Mouse (Mus musculus): Measurements from ENCODE around the gene Hrh2. TPM values are rescaled to one million over a fixed set of nuclear protein-coding genes. Genes with fewer than 3 reads are reported as not detected.

The Hrh2 gene
- polyA plus RNA-seq (2015; fragmentation: Nextera tagmentation; extraction: Ambion mirVana), result 0.04 and 0.08 TPM in 2 replicates

DNA sequence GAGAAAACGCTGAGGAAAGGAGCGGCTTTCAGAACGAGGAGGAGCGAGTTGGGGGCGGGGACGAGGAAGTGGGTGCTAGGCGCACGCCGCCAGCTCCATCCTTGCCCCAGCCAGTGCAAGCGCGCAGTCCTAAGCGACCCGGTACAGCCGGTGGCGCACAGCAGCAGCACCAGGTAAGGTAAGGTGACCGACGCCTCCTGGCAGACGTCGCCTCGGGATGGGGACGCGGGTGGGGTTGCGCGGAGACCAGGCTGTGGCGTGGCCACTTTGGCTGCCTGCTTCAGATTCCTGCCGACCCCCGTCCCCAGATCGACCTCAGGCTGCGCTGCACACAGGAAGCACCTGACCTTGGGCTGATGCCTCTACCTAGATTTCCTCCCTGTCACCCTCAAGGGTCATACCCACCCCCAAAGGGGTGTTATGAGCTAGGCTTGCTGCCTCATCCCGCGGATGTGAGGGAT, at the start of gene Hrh2:
TSS of gene Hrh2 (plus strand) at position 109 of the 461 bp plus-strand sequence.
- no peak for ATAC-seq (ENCODE audit: low read depth)
- H3K27me3 ChIP-seq (ENCODE audit: control insufficient read depth, insufficient read depth, low read depth, low read length), result peaks cover 12% of the 10 kb centered on the region
- no peak within 1 kb of the TSS for H3K27ac ChIP-seq (ENCODE audit: low read length)
- H3K9me3 ChIP-seq (ENCODE audit: control insufficient read depth, low read length), result no peaks in the 10 kb centered on the region
- 2% methylated on average over 31 of the region's 31 CpGs for WGBS
- peak within 1 kb of the TSS; percentile 41 for H3K4me2 ChIP-seq (ENCODE audit: low read depth, low read length)
- peak within 1 kb of the TSS; percentile 21 for H3K4me3 ChIP-seq (ENCODE audit: low read length)
- H3K9ac ChIP-seq (ENCODE audit: low read length), result no peak within 1 kb of the TSS
- H3K4me1 ChIP-seq (replicated peaks; ENCODE audit: control insufficient read depth, insufficient read depth, low read length), result no peaks in the 10 kb centered on the region
- H3K36me3 ChIP-seq (ENCODE audit: control insufficient read depth, insufficient read depth, low read length), result no peaks in the 10 kb centered on the region

DNA sequence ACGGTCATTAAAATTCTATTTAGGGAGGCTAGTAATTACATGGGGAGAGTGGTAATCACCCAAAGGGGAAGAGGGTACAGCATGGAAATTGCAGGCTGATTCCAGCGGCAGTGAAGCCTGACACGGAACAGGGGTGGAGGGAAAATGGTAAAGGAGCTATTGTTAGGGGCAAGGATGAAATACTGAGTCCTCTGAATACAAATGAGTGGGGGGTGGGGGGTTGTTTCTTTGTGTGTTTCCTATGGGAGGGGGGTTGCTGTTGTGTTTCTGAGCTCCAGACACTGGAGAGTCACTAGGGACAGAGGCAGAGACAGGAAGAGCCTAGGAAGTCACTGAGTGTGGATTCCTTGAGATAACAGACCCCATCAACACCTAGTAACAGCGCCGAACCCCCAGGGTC, 48.1 kb upstream of the Hrh2 start:
- H3K27me3 ChIP-seq (ENCODE audit: control insufficient read depth, insufficient read depth, low read depth, low read length), result no peaks in the 10 kb centered on the region
- no peak overlapping the region for H3K4me3 ChIP-seq (ENCODE audit: low read length)
- no peaks in the 10 kb centered on the region for H3K4me1 ChIP-seq (replicated peaks; ENCODE audit: control insufficient read depth, insufficient read depth, low read length)
- WGBS, result 40% methylated on average over 5 of the region's 5 CpGs
- no peak overlapping the region for H3K4me2 ChIP-seq (ENCODE audit: low read depth, low read length)
- H3K27ac ChIP-seq (ENCODE audit: low read length), result no peak overlapping the region
- H3K9me3 ChIP-seq (ENCODE audit: control insufficient read depth, low read length), result no peaks in the 10 kb centered on the region
- H3K9ac ChIP-seq (ENCODE audit: low read length), result no peak overlapping the region
- no peak for ATAC-seq (ENCODE audit: low read depth)
- no peaks in the 10 kb centered on the region for H3K36me3 ChIP-seq (ENCODE audit: control insufficient read depth, insufficient read depth, low read length)

DNA sequence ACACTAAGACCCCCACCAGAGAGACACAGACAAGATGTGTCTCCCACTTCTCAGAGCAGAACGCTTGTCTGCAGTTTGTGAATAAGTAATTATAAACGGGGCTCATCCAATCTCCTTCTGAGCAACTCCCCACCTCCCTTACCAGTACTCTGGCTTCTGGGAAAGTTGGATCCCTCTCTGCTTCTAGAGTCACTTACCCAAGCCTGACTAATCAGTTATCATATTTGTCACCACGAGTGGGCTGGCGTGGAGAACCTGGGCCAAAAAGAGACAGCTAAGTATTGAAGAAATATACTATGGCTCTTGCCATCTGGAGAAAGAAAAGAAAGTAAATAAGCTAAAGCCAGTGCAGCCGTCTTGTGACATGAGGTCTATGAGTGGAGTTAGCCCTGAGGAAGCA, 47.3 kb upstream of the Hrh2 start:
- WGBS, result 45% methylated on average over 5 of the region's 5 CpGs
- no peaks in the 10 kb centered on the region for H3K36me3 ChIP-seq (ENCODE audit: control insufficient read depth, insufficient read depth, low read length)
- H3K4me3 ChIP-seq (ENCODE audit: low read length), result no peak overlapping the region
- no peaks in the 10 kb centered on the region for H3K27me3 ChIP-seq (ENCODE audit: control insufficient read depth, insufficient read depth, low read depth, low read length)
- no peaks in the 10 kb centered on the region for H3K4me1 ChIP-seq (replicated peaks; ENCODE audit: control insufficient read depth, insufficient read depth, low read length)
- no peak overlapping the region for H3K27ac ChIP-seq (ENCODE audit: low read length)
- H3K9me3 ChIP-seq (ENCODE audit: control insufficient read depth, low read length), result no peaks in the 10 kb centered on the region
- H3K4me2 ChIP-seq (ENCODE audit: low read depth, low read length), result no peak overlapping the region
- no peak for ATAC-seq (ENCODE audit: low read depth)
- H3K9ac ChIP-seq (ENCODE audit: low read length), result no peak overlapping the region

DNA sequence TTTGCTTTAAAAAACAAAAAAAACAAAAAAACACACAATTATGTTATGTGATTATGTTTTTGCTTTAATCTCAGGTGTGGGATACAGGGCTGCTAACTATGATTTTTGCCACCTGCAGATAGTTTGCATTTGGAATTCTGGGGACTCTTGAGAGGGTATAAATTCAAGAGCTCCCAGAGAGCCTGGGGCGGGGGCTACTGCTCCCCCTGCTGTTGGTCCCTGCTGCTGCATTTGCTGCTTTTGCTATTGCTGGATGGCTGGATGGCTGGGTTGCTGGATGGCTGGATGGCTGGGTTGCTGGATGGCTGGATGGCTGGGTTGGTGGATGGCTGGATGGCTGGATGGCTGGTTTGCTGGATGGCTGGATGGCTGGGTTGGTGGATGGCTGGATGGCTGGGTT, 44.6 kb upstream of the Hrh2 start:
- 78% methylated on average over 1 of the region's 1 CpGs for WGBS
- no peak overlapping the region for H3K27ac ChIP-seq (ENCODE audit: low read length)

DNA sequence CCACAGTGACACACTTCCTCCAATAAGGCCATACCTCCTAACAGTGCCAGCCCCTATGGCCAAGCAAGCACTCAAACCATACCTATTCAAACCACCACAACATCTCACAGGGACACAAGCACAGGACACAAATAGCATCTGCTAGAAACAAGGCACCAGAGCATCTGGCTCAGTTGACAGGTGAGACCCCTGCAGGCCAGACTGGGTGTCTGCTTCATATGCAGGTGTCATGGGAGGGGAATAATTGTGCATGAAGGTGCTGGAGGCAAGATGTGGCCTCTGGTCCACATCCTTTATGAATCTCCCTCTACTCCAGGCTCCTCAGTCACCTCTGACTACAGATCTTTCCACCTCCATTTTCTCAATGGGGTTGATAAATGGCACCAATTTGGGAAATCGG, 39.5 kb upstream of the Hrh2 start:
- Histone ChIP-seq H3K9ac (ENCODE audit: low read length) (no peak overlapping the region), H3K27me3 (ENCODE audit: control insufficient read depth, insufficient read depth, low read depth, low read length) (no peaks in the 10 kb centered on the region), H3K4me1 (replicated peaks; ENCODE audit: control insufficient read depth, insufficient read depth, low read length) (no peaks in the 10 kb centered on the region), H3K27ac (ENCODE audit: low read length) (no peak overlapping the region), H3K4me3 (ENCODE audit: low read length) (no peak overlapping the region), H3K36me3 (ENCODE audit: control insufficient read depth, insufficient read depth, low read length) (no peaks in the 10 kb centered on the region), H3K9me3 (ENCODE audit: control insufficient read depth, low read length) (no peaks in the 10 kb centered on the region), H3K4me2 (ENCODE audit: low read depth, low read length) (no peak overlapping the region)
- WGBS, result 73% methylated on average over 1 of the region's 1 CpGs
- ATAC-seq (ENCODE audit: low read depth), result no peak

More for the DNA sequence above, 44.6 kb upstream of the Hrh2 start:
- Histone ChIP-seq H3K9ac (ENCODE audit: low read length) (no peak overlapping the region), H3K27me3 (ENCODE audit: control insufficient read depth, insufficient read depth, low read depth, low read length) (no peaks in the 10 kb centered on the region), H3K4me1 (replicated peaks; ENCODE audit: control insufficient read depth, insufficient read depth, low read length) (no peaks in the 10 kb centered on the region), H3K36me3 (ENCODE audit: control insufficient read depth, insufficient read depth, low read length) (no peaks in the 10 kb centered on the region), H3K4me2 (ENCODE audit: low read depth, low read length) (no peak overlapping the region), H3K9me3 (ENCODE audit: control insufficient read depth, low read length) (no peaks in the 10 kb centered on the region), H3K4me3 (ENCODE audit: low read length) (no peak overlapping the region)
- no peak for ATAC-seq (ENCODE audit: low read depth)

DNA sequence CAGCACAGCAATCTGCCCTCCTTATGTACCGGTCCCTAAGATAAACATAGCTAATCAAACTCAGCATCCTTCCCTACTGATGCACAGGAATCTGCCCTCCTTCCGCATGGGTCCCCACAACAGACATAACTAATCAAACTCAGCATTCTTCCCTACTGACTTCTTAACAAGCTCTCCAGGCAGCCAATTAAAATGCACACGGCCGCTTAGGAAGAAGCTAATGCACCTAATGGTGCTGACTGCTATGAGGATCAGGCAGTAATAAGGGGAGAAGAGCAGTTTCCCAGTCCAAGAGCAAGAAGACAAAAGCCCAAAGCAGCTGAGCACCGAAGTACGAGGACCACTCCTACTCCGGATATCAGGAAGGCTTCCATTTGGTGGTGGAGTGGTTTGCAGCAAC, 39.0 kb upstream of the Hrh2 start:
- Histone ChIP-seq H3K4me3 (ENCODE audit: low read length) (no peak overlapping the region), H3K4me2 (ENCODE audit: low read depth, low read length) (no peak overlapping the region), H3K4me1 (replicated peaks; ENCODE audit: control insufficient read depth, insufficient read depth, low read length) (no peaks in the 10 kb centered on the region), H3K27me3 (ENCODE audit: control insufficient read depth, insufficient read depth, low read depth, low read length) (no peaks in the 10 kb centered on the region), H3K36me3 (ENCODE audit: control insufficient read depth, insufficient read depth, low read length) (no peaks in the 10 kb centered on the region), H3K9ac (ENCODE audit: low read length) (no peak overlapping the region), H3K27ac (ENCODE audit: low read length) (no peak overlapping the region), H3K9me3 (ENCODE audit: control insufficient read depth, low read length) (no peaks in the 10 kb centered on the region)
- no peak for ATAC-seq (ENCODE audit: low read depth)
- WGBS, result 50% methylated on average over 7 of the region's 7 CpGs

DNA sequence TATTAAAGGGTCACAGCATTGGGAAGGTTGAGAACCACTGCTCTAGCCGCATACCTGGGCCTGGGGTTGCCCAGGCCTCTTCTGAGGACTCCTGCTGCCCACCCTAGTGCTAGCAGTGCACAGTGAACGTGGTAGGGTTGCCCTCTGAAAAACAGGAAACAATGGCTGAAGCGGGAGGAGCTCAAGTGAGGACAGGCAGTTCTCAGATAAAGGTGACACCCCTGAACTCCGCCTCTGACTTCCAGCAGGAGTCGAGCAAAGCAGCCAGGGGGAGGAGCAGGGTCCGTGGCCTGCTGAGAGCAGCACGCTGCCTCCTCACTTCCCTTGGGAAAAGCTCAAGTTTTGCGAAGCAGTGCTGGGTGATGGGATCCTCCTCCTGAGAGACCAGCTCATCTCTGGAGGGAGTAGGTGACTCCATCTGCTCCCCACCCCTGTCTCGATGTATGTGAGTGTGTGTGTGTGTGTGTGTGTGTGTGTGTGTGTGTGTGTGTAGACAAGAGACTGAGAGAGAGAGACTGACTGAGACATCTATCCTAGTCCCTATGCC, 38.2 kb upstream of the Hrh2 start:
- no peaks in the 10 kb centered on the region for H3K36me3 ChIP-seq (ENCODE audit: control insufficient read depth, insufficient read depth, low read length)
- 17% methylated on average over 9 of the region's 9 CpGs for WGBS
- no peak for ATAC-seq (ENCODE audit: low read depth)
- no peaks in the 10 kb centered on the region for H3K27me3 ChIP-seq (ENCODE audit: control insufficient read depth, insufficient read depth, low read depth, low read length)
- H3K4me1 ChIP-seq (replicated peaks; ENCODE audit: control insufficient read depth, insufficient read depth, low read length), result no peaks in the 10 kb centered on the region
- H3K9ac ChIP-seq (ENCODE audit: low read length), result no peak overlapping the region
- no peaks in the 10 kb centered on the region for H3K9me3 ChIP-seq (ENCODE audit: control insufficient read depth, low read length)
- H3K4me2 ChIP-seq (ENCODE audit: low read depth, low read length), result no peak overlapping the region
- H3K4me3 ChIP-seq (ENCODE audit: low read length), result no peak overlapping the region
- H3K27ac ChIP-seq (ENCODE audit: low read length), result no peak overlapping the region

DNA sequence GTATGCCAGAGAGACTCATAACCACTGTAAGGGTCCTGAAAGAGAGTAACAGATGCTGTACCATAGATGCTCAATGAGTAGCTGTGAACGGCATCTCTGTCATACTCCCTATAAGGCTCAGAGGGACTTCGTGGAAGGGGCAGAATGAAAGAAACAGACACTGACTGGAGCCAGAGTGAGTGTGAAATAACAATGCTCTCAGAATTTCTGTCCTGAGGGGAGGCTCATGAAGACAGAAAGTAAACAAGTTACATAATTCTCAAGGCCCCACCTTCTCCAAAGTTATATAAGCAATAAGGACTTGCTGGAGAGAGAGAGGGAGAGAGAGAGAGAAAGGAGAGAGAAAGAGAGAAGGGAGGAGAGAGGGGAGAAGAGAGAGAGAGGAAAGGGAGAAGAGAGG, 36.1 kb upstream of the Hrh2 start:
- ATAC-seq (ENCODE audit: low read depth), result no peak
- 66% methylated on average over 2 of the region's 2 CpGs for WGBS
- Histone ChIP-seq H3K36me3 (ENCODE audit: control insufficient read depth, insufficient read depth, low read length) (no peaks in the 10 kb centered on the region), H3K4me2 (ENCODE audit: low read depth, low read length) (no peak overlapping the region), H3K9me3 (ENCODE audit: control insufficient read depth, low read length) (no peaks in the 10 kb centered on the region), H3K4me1 (replicated peaks; ENCODE audit: control insufficient read depth, insufficient read depth, low read length) (no peaks in the 10 kb centered on the region), H3K27me3 (ENCODE audit: control insufficient read depth, insufficient read depth, low read depth, low read length) (no peaks in the 10 kb centered on the region), H3K27ac (ENCODE audit: low read length) (no peak overlapping the region), H3K4me3 (ENCODE audit: low read length) (no peak overlapping the region), H3K9ac (ENCODE audit: low read length) (no peak overlapping the region)

DNA sequence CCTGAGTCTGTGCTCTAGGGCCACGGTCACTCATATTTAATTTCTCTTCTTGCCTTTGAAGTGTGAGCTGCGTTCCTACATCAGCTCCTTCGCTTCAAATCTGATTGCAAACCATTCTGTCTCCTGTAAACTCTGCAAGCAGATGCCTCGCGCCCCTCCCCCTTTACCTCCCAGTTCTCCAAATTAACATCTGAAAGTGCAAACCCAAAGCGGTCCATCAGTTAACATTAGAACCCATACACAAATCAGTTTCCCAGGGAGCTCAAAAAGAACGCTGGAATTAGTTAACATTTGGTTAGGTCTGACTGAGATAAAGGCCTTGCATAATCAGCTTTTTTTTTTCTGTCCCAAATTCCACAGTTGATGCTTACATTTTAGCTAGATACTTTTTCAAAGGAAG, 32.7 kb upstream of the Hrh2 start:
- Histone ChIP-seq H3K27ac (ENCODE audit: low read length) (no peak overlapping the region), H3K4me2 (ENCODE audit: low read depth, low read length) (no peak overlapping the region), H3K36me3 (ENCODE audit: control insufficient read depth, insufficient read depth, low read length) (no peaks in the 10 kb centered on the region), H3K9me3 (ENCODE audit: control insufficient read depth, low read length) (no peaks in the 10 kb centered on the region), H3K27me3 (ENCODE audit: control insufficient read depth, insufficient read depth, low read depth, low read length) (no peaks in the 10 kb centered on the region), H3K4me3 (ENCODE audit: low read length) (no peak overlapping the region), H3K9ac (ENCODE audit: low read length) (no peak overlapping the region), H3K4me1 (replicated peaks; ENCODE audit: control insufficient read depth, insufficient read depth, low read length) (no peaks in the 10 kb centered on the region)
- 16% methylated on average over 7 of the region's 7 CpGs for WGBS
- ATAC-seq (ENCODE audit: low read depth), result no peak

DNA sequence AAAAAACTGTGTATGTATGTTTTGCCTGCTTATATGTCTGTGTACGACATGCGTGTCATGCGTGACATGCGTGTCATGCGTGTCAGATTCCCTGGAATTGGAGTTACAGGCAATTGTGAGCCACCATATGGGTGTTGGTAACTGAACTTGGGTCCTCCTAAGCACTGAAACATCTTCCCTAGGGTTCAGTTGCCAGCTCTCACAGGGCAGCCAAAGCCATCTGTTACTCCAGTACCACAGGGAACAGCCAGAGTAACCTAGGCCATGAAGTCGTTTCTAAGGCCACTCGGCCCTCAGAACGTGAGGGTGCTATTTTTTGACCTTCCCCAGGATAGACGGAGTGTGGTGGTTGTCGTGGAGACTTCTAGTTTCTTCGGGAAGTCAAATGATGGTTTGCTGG, 32.2 kb upstream of the Hrh2 start:
- Histone ChIP-seq H3K4me1 (replicated peaks; ENCODE audit: control insufficient read depth, insufficient read depth, low read length) (no peaks in the 10 kb centered on the region), H3K36me3 (ENCODE audit: control insufficient read depth, insufficient read depth, low read length) (no peaks in the 10 kb centered on the region), H3K9ac (ENCODE audit: low read length) (no peak overlapping the region), H3K4me2 (ENCODE audit: low read depth, low read length) (no peak overlapping the region), H3K27me3 (ENCODE audit: control insufficient read depth, insufficient read depth, low read depth, low read length) (no peaks in the 10 kb centered on the region), H3K9me3 (ENCODE audit: control insufficient read depth, low read length) (no peaks in the 10 kb centered on the region), H3K27ac (ENCODE audit: low read length) (no peak overlapping the region), H3K4me3 (ENCODE audit: low read length) (no peak overlapping the region)
- no peak for ATAC-seq (ENCODE audit: low read depth)
- WGBS, result 67% methylated on average over 11 of the region's 11 CpGs
